Mouse (Mus musculus) hindbrain, postnatal 0 days (tissue): Measurements from ENCODE around the gene Dhcr24. TPM values are rescaled to one million over a fixed set of nuclear protein-coding genes. Genes with fewer than 3 reads are reported as not detected.

Experiments
- ATAC-seq: fragments of 200-750 bp; cut with Nextera tagmentation; 2 replicates; pipeline ENCODE4 v1.8.0; 2017; ENCODE audit warnings: mild to moderate bottlenecking, moderate TSS enrichment, moderate library complexity
- DNase-seq: peaks from one replicate; pipeline ENCODE4 v3.0.0-alpha.2; 2015; ENCODE audit warnings: low spot score
- H3K27ac ChIP-seq: fragments of 300-500 bp; sonication (generic); 2 replicates; pipeline ENCODE4 v1.5.1; 2014; ENCODE audit warnings: mild to moderate bottlenecking
- H3K27me3 ChIP-seq: fragments of 300-500 bp; sonication (generic); 2 replicates; pipeline ENCODE4 v1.6.1; 2014; ENCODE audit warnings: low read length, mixed read lengths; ENCODE audit not compliant: insufficient read depth
- H3K36me3 ChIP-seq: fragments of 300-500 bp; sonication (generic); 2 replicates; pipeline ENCODE4 v1.6.1; 2014; ENCODE audit warnings: low read length, mixed read lengths; ENCODE audit not compliant: insufficient read depth
- H3K4me1 ChIP-seq: fragments of 300-500 bp; sonication (generic); 2 replicates; pipeline ENCODE4 v1.6.1; 2014; ENCODE audit warnings: antibody characterized with exemption, low read length, mixed read lengths; ENCODE audit not compliant: insufficient read depth
- H3K4me2 ChIP-seq: fragments of 300-500 bp; sonication (generic); 2 replicates; pipeline ENCODE4 v1.6.1; 2014; ENCODE audit warnings: low read depth, mild to moderate bottlenecking, low read length, moderate library complexity, mixed read lengths
- H3K4me3 ChIP-seq: fragments of 300-500 bp; sonication (generic); 2 replicates; pipeline ENCODE4 v1.5.1; 2014; ENCODE audit warnings: low read length
- H3K9ac ChIP-seq: fragments of 300-500 bp; sonication (generic); replicated peaks from 2 replicates; pipeline ENCODE4 v1.6.1; 2014; ENCODE audit warnings: mild to moderate bottlenecking, low read length, moderate library complexity, mixed read lengths
- H3K9me3 ChIP-seq: fragments of 300-500 bp; sonication (generic); 2 replicates; pipeline ENCODE4 v1.6.1; 2016; ENCODE audit warnings: low read length, mixed read lengths
- CTCF ChIP-seq: IDR thresholded peaks from 2 replicates; pipeline ENCODE4 v1.5.1; 2016; ENCODE audit warnings: antibody characterized with exemption, control low read depth, low read depth
- WGBS: fragments of 180-500 bp; shearing (Covaris S2); extraction: QIAGEN DNeasy Blood & Tissue Kit; methylation state at CpG from one replicate; pipeline ENCODE4 v1.1.7; 2014; 5-methylcytosine and 5-hydroxymethylcytosine counted together
- polyA plus RNA-seq: library from polyadenylated mRNA; unstranded; fragments of >200 nt; fragmentation: Nextera tagmentation; extraction: Ambion mirVana; gene quantifications from 2 replicates; pipeline ENCODE4 v1.2.1, GENCODE M21; 2015
- total RNA-seq: library from RNA; depleted of rRNA; stranded (reverse); fragments of >200 nt; gene quantifications from 2 replicates; pipeline ENCODE4 v1.2.3, GENCODE M21; 2014

Gene Dhcr24
- total and polyA plus RNA-seq, 2 experiments from 2014 or later = 8.7 to 127 TPM

DNA sequence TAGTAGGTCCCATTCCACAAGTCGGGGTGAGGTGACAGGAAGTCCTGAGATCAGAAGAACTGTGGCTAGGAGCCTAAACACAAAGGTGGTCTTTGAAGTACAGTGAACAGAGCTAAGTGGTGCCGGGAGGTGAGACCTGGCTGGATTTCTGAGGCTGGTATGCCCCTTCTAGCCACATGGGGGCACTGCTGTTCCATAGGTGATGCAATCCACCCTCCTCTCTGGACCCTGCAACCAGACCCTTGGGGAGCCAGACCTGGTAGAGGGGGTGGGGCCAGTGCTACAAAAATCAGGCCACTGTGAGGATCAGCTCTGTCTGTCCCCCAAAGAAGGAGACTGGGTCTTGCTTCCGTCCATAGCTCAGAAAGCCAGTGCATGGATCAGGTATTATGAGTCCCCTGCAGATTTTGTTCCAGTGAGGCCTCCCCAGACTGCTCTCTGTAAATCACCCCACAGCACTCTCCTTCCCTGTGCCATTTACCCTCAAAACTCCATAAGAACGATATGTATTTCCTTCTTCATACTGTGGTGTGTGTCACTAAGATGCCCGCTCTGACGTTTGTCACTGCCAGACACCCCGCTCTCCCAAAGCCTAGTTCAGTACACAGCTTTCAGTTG lies 53.5 kb downstream of the Dhcr24 start:
- no peak overlapping the region for H3K9ac ChIP-seq
- H3K36me3 ChIP-seq = no peaks in the 10 kb centered on the region
- peak; percentile 86 for ATAC-seq

GRCm38 (mm10) chr4:106614881-106615280 lies 54.0 kb downstream of the Dhcr24 start:
- no peak overlapping the region for H3K27ac ChIP-seq
- H3K4me3 ChIP-seq = no peak overlapping the region
- ATAC-seq = no peak
- H3K36me3 ChIP-seq = no peaks in the 10 kb centered on the region
- no peak overlapping the region for H3K4me2 ChIP-seq
- no peak for TF ChIP-seq CTCF
- no peaks in the 10 kb centered on the region for H3K9me3 ChIP-seq
- no peak overlapping the region for H3K9ac ChIP-seq
- DNase-seq = no peak
- H3K27me3 ChIP-seq = no peaks in the 10 kb centered on the region
- H3K4me1 ChIP-seq = peaks cover 8% of the 10 kb centered on the region; the same call in 1 of the 2 replicates
- 85% methylated on average over 9 of the region's 9 CpGs for WGBS

More for the DNA sequence above, 53.5 kb downstream of the Dhcr24 start:
- H3K4me2 ChIP-seq = no peak overlapping the region
- 42% methylated on average over 7 of the region's 7 CpGs for WGBS
- peak; percentile 99 for TF ChIP-seq CTCF
- H3K4me3 ChIP-seq = no peak overlapping the region
- H3K4me1 ChIP-seq = peaks cover 8% of the 10 kb centered on the region; the same call in 1 of the 2 replicates
- no peaks in the 10 kb centered on the region for H3K9me3 ChIP-seq
- H3K27me3 ChIP-seq = no peaks in the 10 kb centered on the region
- H3K27ac ChIP-seq = no peak overlapping the region
- DNase-seq = peak; percentile 89

DNA sequence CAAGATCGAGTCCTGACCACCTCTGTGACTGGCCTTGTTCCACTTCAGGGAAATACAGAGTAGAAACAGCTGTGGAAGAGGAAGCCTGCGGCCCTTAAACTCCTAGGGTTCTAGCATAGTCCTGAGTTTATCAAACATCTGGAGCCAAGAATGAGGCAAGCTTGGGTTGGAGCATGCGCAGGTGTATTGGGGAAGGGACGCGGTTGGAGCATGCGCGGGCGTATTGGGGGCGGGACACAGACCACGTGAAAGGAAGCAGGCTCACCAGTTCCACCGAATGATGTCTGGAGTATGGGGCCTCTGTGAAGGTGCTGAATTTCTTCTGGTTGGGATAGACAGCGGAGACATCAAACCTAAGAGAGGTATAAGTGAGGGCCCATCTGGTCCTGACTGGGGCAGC lies 54.8 kb downstream of the Dhcr24 start:
- H3K36me3 ChIP-seq = no peaks in the 10 kb centered on the region
- H3K4me3 ChIP-seq = no peak overlapping the region
- H3K27me3 ChIP-seq = no peaks in the 10 kb centered on the region
- H3K4me2 ChIP-seq = no peak overlapping the region
- H3K27ac ChIP-seq = no peak overlapping the region
- 77% methylated on average over 12 of the region's 12 CpGs for WGBS
- DNase-seq (no peak), ATAC-seq (no peak)
- H3K9me3 ChIP-seq = no peaks in the 10 kb centered on the region
- TF ChIP-seq CTCF = no peak
- H3K4me1 ChIP-seq = peaks cover 8% of the 10 kb centered on the region; the same call in 1 of the 2 replicates
- no peak overlapping the region for H3K9ac ChIP-seq

DNA sequence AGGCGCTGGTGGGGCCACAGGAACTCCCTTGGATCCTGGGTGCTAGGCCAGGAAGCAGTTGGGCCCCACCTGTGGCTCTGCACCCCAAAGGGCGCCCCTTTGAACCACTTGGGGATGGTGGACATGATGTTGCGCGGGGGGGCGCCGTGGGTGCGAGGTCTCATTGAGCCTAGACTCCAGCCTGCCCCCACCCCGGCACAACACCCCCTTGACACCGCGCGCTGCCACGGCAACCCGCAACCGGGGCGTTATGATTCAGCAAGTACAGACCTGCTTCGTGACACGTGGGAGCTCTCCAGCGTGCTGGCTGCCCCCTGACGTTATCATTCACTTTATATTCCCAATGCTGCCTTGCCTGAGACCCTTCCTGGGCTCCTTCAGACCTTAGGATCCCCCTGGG lies 56.2 kb downstream of the Dhcr24 start, which contains the start of gene Lexm:
Gene Lexm (minus strand): TSS at position 186 of the 400 bp plus-strand sequence.
- WGBS = under 1% methylated on average over 19 of the region's 19 CpGs
- H3K27me3 ChIP-seq = 0 out of 2 replicates have a peak, but pooled peaks cover 2% of the 10 kb centered on the region
- peak within 1 kb of the TSS; percentile 37 for H3K9ac ChIP-seq
- peaks cover 12% of the 10 kb centered on the region; the same call in 1 of the 2 replicates for H3K4me1 ChIP-seq
- no peak for TF ChIP-seq CTCF
- DNase-seq = peak; percentile 20
- no peak for ATAC-seq
- no peak within 1 kb of the TSS for H3K27ac ChIP-seq
- H3K4me2 ChIP-seq = peak within 1 kb of the TSS; percentile 52
- H3K4me3 ChIP-seq = peak within 1 kb of the TSS; percentile 21
- no peaks in the 10 kb centered on the region for H3K36me3 ChIP-seq
- no peaks in the 10 kb centered on the region for H3K9me3 ChIP-seq

DNA sequence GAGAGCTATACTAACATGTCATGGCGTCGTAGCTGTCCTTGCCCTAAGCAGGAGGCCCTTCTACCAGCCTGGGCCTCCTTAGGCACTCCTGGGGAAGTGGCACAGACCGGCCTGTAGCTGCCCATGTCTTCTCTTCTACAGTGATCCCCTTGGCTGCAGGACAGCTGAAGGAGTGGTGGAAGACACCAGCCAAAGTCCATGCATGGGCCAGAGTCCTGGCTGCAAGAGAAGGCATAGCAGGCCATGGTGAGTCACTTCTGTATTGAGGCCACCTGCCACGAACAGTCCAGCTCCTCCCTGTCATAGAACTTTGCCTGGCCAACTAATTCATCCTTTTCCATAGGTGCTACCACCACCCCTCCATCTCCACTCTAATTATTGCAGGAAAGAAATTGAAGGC lies 58.1 kb downstream of the Dhcr24 start:
- H3K27ac ChIP-seq = no peak overlapping the region
- no peak overlapping the region for H3K4me3 ChIP-seq
- no peak overlapping the region for H3K4me2 ChIP-seq
- H3K9ac ChIP-seq = no peak overlapping the region
- peaks cover 14% of the 10 kb centered on the region; the same call in 1 of the 2 replicates for H3K4me1 ChIP-seq
- DNase-seq = no peak
- ATAC-seq = no peak
- H3K9me3 ChIP-seq = no peaks in the 10 kb centered on the region
- no peaks in the 10 kb centered on the region for H3K36me3 ChIP-seq
- 88% methylated on average over 4 of the region's 4 CpGs for WGBS
- peaks cover 14% of the 10 kb centered on the region; the same call in 1 of the 2 replicates for H3K27me3 ChIP-seq
- no peak for TF ChIP-seq CTCF

DNA sequence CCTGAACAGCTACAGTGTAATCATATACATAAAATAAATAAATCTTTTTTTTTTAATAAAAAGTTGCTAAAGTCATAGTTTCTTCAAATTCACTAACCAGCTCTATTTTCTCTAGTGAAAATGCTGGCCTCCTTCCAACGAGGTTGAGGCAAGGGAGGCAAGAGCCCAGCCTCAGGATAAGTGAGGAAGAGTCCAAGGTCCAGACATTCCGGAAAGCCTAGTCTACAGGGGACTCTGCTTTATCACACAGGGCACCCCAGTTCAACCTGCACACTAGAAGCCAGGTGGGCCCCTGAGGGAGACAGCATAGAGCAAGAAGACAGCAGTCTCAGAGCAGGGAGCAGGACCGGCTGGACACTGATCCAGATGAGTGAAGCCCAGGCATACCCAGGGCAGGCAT lies 60.6 kb downstream of the Dhcr24 start:
- peaks cover 14% of the 10 kb centered on the region; the same call in 1 of the 2 replicates for H3K27me3 ChIP-seq
- no peak overlapping the region for H3K4me3 ChIP-seq
- ATAC-seq (no peak), DNase-seq (no peak)
- no peaks in the 10 kb centered on the region for H3K9me3 ChIP-seq
- H3K4me1 ChIP-seq = 0 out of 2 replicates have a peak, but pooled peaks cover 11% of the 10 kb centered on the region
- WGBS = 77% methylated on average over 3 of the region's 3 CpGs
- H3K4me2 ChIP-seq = no peak overlapping the region
- TF ChIP-seq CTCF = no peak
- no peaks in the 10 kb centered on the region for H3K36me3 ChIP-seq
- H3K27ac ChIP-seq = no peak overlapping the region
- no peak overlapping the region for H3K9ac ChIP-seq

DNA sequence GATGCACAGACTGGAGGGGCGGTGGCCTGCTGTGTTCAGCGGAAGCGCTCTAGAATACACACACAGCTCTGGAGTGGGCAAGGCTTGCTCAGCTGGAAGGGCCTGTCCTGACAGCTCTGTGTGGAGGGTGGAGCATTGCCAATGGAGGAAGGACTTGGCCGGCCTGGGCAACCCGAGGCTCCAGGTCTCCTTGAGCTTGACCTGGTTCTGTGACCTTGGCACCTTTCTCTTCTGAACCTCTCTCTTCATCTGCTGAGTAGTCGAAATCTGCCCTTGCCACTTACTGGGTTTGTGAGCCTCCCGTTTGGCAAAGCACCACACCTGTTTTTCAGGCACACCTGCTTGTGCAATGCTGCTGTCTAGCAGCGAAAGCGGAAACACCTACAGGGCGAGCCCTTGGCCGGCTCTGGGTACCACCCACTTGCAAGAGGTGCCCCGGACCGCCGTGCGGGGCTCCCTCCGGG lies 61.2 kb downstream of the Dhcr24 start, which contains the start of gene Ttc22:
Gene Ttc22 (plus strand): TSS at position 403 of the 464 bp plus-strand sequence.
- H3K4me2 ChIP-seq = peak within 1 kb of the TSS; percentile 16
- H3K4me1 ChIP-seq = 0 out of 2 replicates have a peak, but pooled peaks cover 11% of the 10 kb centered on the region
- H3K4me3 ChIP-seq = peak within 1 kb of the TSS; percentile 10; the same call in 1 of the 2 replicates
- H3K9ac ChIP-seq = no peak within 1 kb of the TSS
- TF ChIP-seq CTCF = no peak
- peak; percentile 48 for DNase-seq
- no peaks in the 10 kb centered on the region for H3K9me3 ChIP-seq
- peak; percentile 44; the same call in 1 of the 2 replicates for ATAC-seq
- 23% methylated on average over 16 of the region's 16 CpGs for WGBS
- no peaks in the 10 kb centered on the region for H3K36me3 ChIP-seq
- H3K27ac ChIP-seq = no peak within 1 kb of the TSS
- peaks cover 14% of the 10 kb centered on the region; the same call in 1 of the 2 replicates for H3K27me3 ChIP-seq
